Mouse (Mus musculus): Measurements from ENCODE around the gene Ccdc183. TPM values are rescaled to one million over a fixed set of nuclear protein-coding genes. Genes with fewer than 3 reads are reported as not detected.

The Ccdc183 gene
- total RNA-seq, 2 experiments from 2014 or later, result 0.11 TPM; not detected in 1

DNA sequence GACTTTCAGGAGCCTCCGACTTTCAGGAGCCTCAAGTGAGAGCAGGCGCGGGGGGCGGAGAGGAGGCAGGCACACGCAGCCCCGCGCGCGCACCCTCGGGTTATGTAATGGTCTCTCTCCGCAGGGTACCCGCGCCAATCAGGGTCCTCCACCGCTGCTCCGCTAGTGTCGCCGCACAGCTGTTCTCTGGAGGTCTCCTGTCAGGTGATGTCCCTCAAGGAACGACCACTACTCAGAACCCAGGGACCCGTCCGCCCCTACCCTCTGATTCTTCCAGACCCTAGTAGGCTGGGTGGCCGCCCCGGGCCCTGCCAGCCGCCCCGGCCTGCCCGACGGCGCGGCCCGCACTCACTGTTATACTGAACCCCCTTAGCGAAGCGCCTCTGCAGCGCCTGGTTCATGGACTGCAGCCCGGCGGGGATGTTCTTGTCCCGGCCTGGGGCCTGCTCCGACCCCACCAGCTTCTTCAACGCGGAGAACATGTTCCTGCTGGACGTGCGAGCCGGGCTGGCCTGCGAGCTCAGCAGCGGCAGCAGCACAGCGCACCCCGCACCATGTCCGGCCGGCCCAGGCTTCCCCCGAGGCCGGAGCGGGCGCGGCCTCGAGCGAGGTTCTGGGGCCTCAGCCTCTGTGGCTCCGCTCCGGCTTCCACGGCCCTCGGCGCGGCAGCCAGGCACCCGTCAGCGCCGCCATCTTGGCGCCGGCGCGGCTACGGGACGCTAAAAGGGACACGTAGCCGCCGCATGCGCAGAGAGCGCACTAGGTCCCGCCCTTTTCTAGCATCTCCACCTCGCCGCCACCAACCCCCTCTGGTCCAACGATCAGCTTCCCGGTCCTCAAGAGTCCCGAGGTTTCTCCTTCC is 9.5 kb downstream of the Ccdc183 start, which contains the start of gene Rabl6:
TSS of gene Rabl6 (minus strand) at position 761 of the 862 bp plus-strand sequence.
- peak; percentile 68 to 78 for DNase-seq (ENCODE audit: low spot score in 2 of 2)

- no peak for DNase-seq (ENCODE audit: low spot score in 2 of 2)
Observed at GRCm38 (mm10) chr2:25602526-25602925, 15.0 kb downstream of the Ccdc183 start.

DNA sequence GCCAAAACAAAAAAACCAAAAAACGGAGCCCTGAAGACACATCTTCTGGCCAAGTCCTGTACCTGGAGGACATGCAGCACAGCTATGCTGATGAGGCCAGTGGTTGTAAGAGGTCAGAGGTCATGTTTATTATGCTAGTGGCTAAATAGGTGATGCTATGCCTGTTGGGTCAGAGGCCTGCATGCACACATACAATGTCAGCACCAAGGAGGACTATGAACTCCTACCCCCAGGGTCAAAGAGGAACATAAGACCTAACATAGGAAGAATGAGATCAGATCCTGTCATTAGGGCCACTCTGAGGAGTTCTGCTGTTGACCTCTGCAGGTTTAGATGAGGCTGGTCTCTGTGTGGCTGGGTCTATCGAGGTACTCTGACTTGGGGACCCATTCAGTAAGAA is 17.4 kb downstream of the Ccdc183 start:
- no peak for DNase-seq (ENCODE audit: low spot score in 2 of 2)

GRCm38 (mm10) chr2:25598749-25599148 is 18.7 kb downstream of the Ccdc183 start:
- DNase-seq (ENCODE audit: low spot score in 2 of 2), result no peak

- no peak for DNase-seq (ENCODE audit: low spot score in 2 of 2)
Observed at GRCm38 (mm10) chr2:25596765-25597510, 20.5 kb downstream of the Ccdc183 start.

DNA sequence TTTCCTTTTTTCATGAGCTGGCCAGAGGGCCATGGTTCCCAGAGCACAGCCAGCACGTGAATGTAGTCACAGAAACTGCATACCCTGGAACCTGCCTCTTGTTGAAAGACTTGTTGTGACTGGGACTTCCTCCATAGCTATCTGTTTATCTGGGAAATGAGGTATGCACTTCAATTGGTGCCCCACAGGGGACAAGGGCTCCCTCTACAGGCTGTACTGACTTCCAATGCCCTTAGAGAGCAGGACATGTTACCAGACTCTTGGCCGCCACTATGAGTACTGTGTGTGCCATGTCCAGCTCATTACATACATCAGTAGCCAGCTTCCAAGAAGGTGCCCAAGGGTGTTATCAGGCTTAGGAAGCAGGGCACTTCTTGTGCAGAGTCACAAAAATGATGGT is 25.6 kb downstream of the Ccdc183 start:
- no peak for DNase-seq (ENCODE audit: low spot score in 2 of 2)

GRCm38 (mm10) chr2:25588227-25588907 is 29.1 kb downstream of the Ccdc183 start:
- no peak for DNase-seq (ENCODE audit: low spot score in 2 of 2)

- no peak for DNase-seq (ENCODE audit: low spot score in 2 of 2)
Observed at GRCm38 (mm10) chr2:25587290-25587689, 30.2 kb downstream of the Ccdc183 start.

DNA sequence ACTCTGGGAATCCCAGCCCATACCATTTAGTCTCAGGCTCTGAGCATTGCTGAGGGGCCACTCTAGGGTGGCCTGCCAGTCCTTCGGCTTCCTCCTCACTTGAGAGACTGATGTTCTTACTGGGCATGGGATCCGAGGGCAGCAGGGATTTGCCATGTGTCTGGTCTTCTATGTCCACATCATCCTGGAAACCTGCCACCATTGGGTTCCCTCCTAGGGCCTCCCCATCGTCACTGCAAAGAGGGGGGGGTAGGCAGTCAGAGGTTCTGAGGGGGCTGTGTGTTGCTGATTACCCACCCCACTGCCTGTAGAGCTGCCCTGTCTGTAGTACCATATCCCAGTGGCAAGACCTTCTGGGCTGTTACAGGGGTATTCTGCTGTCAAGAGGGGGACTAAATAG is 31.9 kb downstream of the Ccdc183 start:
- DNase-seq (ENCODE audit: low spot score in 2 of 2), result no peak

- DNase-seq (ENCODE audit: low spot score in 2 of 2), result no peak
Observed at GRCm38 (mm10) chr2:25584856-25585255, 32.6 kb downstream of the Ccdc183 start.

DNA sequence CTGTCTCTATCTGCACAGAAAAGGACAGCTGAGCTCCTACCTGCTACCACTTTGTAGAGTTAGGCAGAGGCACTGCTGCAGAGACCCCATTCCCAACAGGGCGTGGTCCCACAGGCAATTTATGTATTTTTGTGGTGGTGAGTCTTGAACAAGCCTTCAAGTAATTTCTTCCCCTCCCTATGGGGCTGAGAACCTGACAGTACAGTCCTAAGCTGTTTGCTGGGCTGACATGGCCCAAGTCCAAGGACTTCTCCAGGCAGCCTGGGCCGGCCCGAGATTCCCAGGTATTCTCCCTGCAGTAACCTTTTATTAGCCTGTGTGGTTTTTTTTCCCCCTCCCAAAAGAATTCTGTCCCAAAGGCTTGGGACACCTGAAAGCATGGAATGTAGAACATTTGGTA is 33.3 kb downstream of the Ccdc183 start:
- DNase-seq (ENCODE audit: low spot score in 2 of 2), result no peak

GRCm38 (mm10) chr2:25583571-25583970 is 33.9 kb downstream of the Ccdc183 start:
- no peak for DNase-seq (ENCODE audit: low spot score in 2 of 2)

- no peak for DNase-seq (ENCODE audit: low spot score in 2 of 2)
Observed at GRCm38 (mm10) chr2:25583120-25583481, 34.4 kb downstream of the Ccdc183 start.

GRCm38 (mm10) chr2:25582466-25583119 is 34.9 kb downstream of the Ccdc183 start:
- no peak for DNase-seq (ENCODE audit: low spot score in 2 of 2)

DNA sequence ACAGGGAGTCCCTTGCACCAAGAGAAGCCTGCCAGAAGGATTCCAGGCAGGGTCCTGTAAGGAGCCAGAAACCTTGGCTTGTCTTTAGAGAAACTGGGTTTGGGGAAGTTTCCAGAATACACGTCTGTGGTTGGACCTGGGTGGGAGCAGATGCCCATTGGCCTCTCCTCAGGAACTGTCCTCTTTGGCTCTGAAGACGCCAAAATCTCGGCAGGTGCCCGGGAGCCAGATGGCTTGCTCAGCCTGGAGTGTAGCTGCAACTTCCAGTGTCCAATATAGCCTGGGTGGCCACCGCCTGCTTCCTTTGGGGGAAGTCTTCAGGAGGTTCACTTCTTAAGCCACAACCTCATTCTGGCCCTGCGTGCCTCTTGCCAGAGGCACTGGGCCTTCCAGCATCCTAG is 35.6 kb downstream of the Ccdc183 start:
- DNase-seq (ENCODE audit: low spot score in 2 of 2), result no peak

DNA sequence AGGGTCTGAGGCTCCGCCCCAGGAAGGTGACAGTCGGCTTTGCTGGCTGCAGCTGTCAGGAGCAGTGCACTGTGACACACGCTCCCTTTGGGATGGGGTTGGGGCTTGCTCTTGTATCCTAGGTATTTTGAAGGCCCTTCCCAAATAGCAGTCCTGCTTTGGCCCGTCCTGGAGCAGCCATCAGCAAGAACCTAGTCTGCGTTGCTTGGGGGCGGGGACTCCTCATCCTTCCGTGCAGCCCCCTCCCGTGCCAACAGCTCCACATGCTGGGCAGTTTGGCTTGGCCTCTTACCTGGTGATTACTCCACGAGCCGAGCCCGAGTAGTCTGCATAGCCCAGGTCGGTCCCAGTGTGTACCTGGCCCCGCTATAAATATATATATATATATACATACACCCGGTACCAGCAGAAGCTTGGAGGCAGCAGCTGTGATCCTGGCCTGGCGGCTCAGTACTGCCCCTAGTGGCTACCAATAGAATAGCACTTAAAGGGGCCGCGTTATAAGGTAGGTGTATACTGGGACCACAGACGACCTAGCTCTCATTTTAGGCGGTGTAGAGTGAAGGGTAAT is 36.1 kb downstream of the Ccdc183 start, which contains the start of gene Ajm1:
TSS of gene Ajm1 (minus strand) at position 464 of the 571 bp plus-strand sequence.
- no peak for DNase-seq (ENCODE audit: low spot score in 2 of 2)

- no peak for DNase-seq (ENCODE audit: low spot score in 2 of 2)
Observed at GRCm38 (mm10) chr2:25580621-25581101, 36.8 kb downstream of the Ccdc183 start.

GRCm38 (mm10) chr2:25579737-25580460 is 37.6 kb downstream of the Ccdc183 start:
- no peak for DNase-seq (ENCODE audit: low spot score in 2 of 2)

DNA sequence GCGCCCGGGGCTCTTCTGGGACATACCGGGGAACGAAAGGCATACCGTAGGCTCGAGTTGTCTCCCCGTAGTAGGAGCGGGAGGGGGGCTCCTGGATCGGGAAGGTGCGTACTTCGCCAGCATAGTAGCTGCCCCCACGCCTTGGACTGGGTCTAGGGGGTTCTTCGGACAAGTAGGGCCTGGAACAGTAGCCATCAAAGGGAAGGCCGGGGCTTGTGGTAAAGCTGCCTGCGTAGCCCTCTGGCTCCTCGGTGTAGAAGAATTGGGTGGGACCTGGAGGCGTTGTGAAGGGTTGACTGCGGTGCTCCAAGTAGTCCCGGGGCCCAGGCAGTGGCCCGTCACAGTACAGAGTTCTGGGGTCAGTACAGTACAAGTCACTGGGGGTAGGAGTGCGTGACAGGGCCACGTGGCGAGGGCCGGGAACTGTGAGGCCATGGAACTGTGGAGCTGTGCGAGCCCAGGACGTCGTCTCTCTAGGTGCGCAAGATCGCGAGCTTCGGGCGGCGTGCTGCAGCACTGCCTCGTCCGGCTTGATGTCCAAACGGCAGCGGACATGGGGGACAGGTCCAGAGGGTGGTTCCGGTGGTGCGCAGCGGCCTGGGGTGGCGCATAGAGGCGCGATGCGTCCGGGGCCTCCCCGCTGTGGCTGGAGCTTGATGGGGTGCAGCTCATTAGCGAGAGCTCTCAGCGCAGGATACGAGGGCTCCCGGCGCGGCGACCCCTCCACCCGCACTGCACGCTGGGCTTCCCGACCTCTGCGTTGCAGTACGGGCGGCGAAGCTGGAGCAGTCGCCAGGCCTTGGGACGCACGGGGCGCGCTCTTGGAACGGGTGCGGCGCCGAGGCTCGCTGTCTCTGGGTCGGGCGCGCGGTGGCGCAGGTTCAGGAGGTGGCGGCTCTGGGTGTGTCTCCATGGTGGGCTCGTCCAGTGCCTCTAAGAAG is 38.4 kb downstream of the Ccdc183 start:
- DNase-seq (ENCODE audit: low spot score in 2 of 2), result no peak
